Mouse (Mus musculus): ENCODE measurements at regions not wholly inside any gene's neighbourhood (a gene's known extent, or its start where the extent isn't known, plus 50 kb on each side); places are given as distances from the start of the nearest gene placed in this dataset.

DNA sequence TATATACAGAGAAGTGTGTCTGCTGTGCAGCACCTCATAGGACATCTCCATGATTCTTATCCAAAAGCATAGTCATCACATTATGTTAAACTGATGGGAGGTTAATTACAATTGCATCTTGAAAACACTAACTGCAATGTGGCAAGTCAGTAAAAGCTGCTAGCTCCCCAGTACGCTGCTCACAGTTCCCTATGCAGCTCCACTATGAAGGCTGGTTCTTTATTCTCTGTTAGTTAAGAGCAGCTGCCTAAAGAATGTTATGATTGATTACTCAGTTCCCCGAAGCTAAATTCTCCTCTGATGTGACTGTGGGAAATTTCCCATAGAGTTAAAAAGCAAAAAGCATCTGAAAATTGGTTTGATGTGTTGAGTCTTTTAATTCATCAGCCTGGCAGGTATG is 144.1 kb downstream of the Gpr37 start:
- Histone ChIP-seq H3K27me3 (ENCODE audit: insufficient read depth, low read length) (no peaks in the 10 kb centered on the region), H3K9me3 (ENCODE audit: low read length) (no peaks in the 10 kb centered on the region), H3K36me3 (ENCODE audit: insufficient read depth, low read length) (no peaks in the 10 kb centered on the region), H3K4me3 (ENCODE audit: low read length) (no peak overlapping the region), H3K4me2 (ENCODE audit: low read depth, low read length) (no peak overlapping the region), H3K9ac (replicated peaks; ENCODE audit: low read length) (no peak overlapping the region), H3K4me1 (ENCODE audit: insufficient read depth, low read length) (no peaks in the 10 kb centered on the region), H3K27ac (no peak overlapping the region)
- 55% methylated on average over 2 of the region's 2 CpGs for WGBS
- TF ChIP-seq CTCF (IDR thresholded peaks at IDR 0.05; ENCODE audit: low read depth): no peak
- DNase-seq (ENCODE audit: low spot score) (peak; percentile 7), ATAC-seq (no peak)

Data from hindbrain, postnatal 0 days (tissue).